Mouse (Mus musculus) ES-E14 (cell line): ENCODE data around the gene Asgr1. TPM values are rescaled to one million over a fixed set of nuclear protein-coding genes. Genes with fewer than 3 reads are reported as not detected.

Source experiments
- DNase-seq: peaks from one replicate; pipeline ENCODE4 v3.0.0-alpha.2; 2013; ENCODE audit warnings: low read depth, low spot score
- H3K27ac ChIP-seq: 2 replicates; pipeline ENCODE4 v1.5.1; 2012; ENCODE audit warnings: low read depth, mild to moderate bottlenecking, low read length, moderate library complexity, mixed read lengths; ENCODE audit not compliant: poor library complexity, insufficient read depth, severe bottlenecking
- H3K36me3 ChIP-seq: 2 replicates; pipeline ENCODE4 v1.6.1; 2012; ENCODE audit warnings: mild to moderate bottlenecking, low read length, moderate library complexity, mixed read lengths; ENCODE audit not compliant: control insufficient read depth, poor library complexity, insufficient read depth, severe bottlenecking
- H3K4me1 ChIP-seq, 2 experiments: fragments of 150-350 bp in 1 of 2; sonication (generic) in 1 of 2; 2 replicates each; pipeline ENCODE4 v1.6.1; 2012; ENCODE audit warnings: low read length in 2 of 2, mild to moderate bottlenecking in 1 of 2, mixed read lengths in 1 of 2; ENCODE audit not compliant: control insufficient read depth in 2 of 2, insufficient read depth in 2 of 2, poor library complexity in 1 of 2
- H3K4me3 ChIP-seq, 2 experiments: fragments of 150-350 bp in 1 of 2; sonication (generic) in 1 of 2; 2 replicates each; pipeline ENCODE4 v1.5.1; 2012; ENCODE audit warnings: low read length in 2 of 2, low read depth in 1 of 2, mild to moderate bottlenecking in 1 of 2, mixed read lengths in 1 of 2; ENCODE audit not compliant: insufficient read depth in 1 of 2, poor library complexity in 1 of 2, severe bottlenecking in 1 of 2
- H3K9ac ChIP-seq: 2 replicates; pipeline ENCODE4 v1.6.1; 2012; ENCODE audit warnings: low read depth, mild to moderate bottlenecking, low read length, mixed read lengths; ENCODE audit not compliant: poor library complexity, insufficient read depth, severe bottlenecking
- H3K9me3 ChIP-seq: fragments of 150-350 bp; sonication (generic); 2 replicates; pipeline ENCODE4 v1.6.1; 2012; ENCODE audit warnings: low read depth, mild to moderate bottlenecking, low read length; ENCODE audit not compliant: control insufficient read depth, insufficient read depth
- CHD2 ChIP-seq: IDR thresholded peaks from 2 replicates; pipeline ENCODE4 v1.6.1; 2014; ENCODE audit warnings: mild to moderate bottlenecking, low read depth, low read length, inconsistent platforms
- HCFC1 ChIP-seq: IDR thresholded peaks from 2 replicates; pipeline ENCODE4 v1.6.1; 2012; ENCODE audit warnings: low read length, inconsistent platforms, borderline replicate concordance; ENCODE audit not compliant: insufficient read depth
- MAFK ChIP-seq: IDR thresholded peaks from 2 replicates; pipeline ENCODE4 v1.6.1; 2014; ENCODE audit warnings: mild to moderate bottlenecking, low read depth, low read length, inconsistent platforms; ENCODE audit not compliant: insufficient read depth
- ZC3H11A ChIP-seq: IDR thresholded peaks from 2 replicates; pipeline ENCODE4 v1.6.1; 2012; ENCODE audit warnings: low read depth, mild to moderate bottlenecking, inconsistent platforms, low read length, borderline replicate concordance
- ZNF384 ChIP-seq: IDR thresholded peaks from 2 replicates; pipeline ENCODE4 v1.6.1; 2012; ENCODE audit warnings: low read depth, low read length, inconsistent platforms
- in situ Hi-C, 2 experiments: fragments of 600-800 bp; cut with MboI; formaldehyde crosslinking; loops; one replicate each; pipeline ENCODE4 v1.15.1; 2025; ENCODE audit warnings: low sequenced_read_pairs in 2 of 2, inconsistent platforms in 1 of 2; ENCODE audit not compliant: unreplicated experiment in 2 of 2
- total RNA-seq: library from RNA; depleted of rRNA; stranded (reverse); fragments of 300-350 nt; gene quantifications from 2 replicates; pipeline ENCODE4 v1.2.3, GENCODE M21; 2012

Gene Asgr1
- total RNA-seq, 1 experiment = 0.58 TPM

DNA sequence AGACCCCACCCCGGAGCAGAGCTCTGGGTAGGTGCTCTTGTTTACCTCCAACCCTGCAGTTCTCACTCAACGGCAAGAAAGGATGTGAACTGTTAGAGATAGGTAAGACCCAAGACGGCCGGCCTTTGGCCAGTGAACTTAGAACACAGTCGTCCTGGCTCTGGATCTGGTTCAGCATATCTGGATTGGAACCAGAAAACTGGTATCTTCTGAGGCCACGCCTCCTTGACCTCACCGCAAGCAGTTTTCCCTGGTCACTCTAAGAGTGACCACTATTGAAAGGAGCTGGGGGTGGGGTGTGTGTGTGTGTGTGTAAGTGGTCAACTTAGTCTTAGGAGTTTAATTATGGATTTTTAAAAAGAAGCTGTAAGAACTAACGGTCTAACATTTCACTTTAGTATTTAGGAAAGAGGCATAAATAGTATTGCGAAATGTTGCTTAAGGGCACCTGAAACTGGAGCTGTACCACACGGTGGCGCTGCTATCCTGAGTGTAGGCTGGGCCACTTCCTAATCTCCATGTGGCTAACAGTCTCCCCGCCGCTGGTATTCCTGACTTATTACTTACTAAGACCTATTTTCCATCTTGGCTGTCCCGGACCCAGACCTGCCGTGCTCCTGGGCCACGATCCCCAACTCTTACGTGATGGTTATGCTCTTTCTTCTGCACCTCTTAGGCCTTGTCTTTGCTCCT lies 20.6 kb downstream of the Asgr1 start:
- Histone ChIP-seq H3K27ac (no peak overlapping the region), H3K4me3 (no peak overlapping the region), H3K36me3 (no peaks in the 10 kb centered on the region), H3K4me1 (no peaks in the 10 kb centered on the region; a peak in 1 of 4 replicates), H3K9me3 (no peaks in the 10 kb centered on the region), H3K9ac (no peak overlapping the region; the same call in 1 of the 2 replicates)
- TF ChIP-seq ZC3H11A (peak; percentile 34; the same call in 1 of the 2 replicates), MAFK (no peak; the same call in 1 of the 2 replicates)
- in situ Hi-C loops = no loop called here
- DNase-seq = peak; percentile 55

DNA sequence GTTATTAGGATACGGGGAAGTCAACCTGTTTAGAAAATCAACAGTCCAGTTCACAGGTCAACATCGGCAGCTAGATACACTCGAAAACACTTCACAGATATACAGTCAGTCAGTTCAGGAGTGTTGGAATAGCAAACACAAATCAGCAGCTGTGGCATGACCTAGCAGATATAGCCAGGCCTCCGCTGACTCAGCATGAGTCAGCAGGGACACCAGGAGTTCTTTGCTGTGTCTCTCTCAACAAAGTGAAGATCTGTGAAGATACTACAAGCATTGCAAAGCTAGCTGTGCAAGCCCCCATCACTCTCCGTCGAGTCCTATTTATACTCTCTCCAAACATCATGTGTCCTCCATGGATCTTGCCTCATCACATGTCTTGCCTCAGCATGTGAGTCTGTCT lies 21.7 kb downstream of the Asgr1 start:
- no peak for DNase-seq
- H3K4me1 ChIP-seq = no peaks in the 10 kb centered on the region; a peak in 1 of 4 replicates
- no peaks in the 10 kb centered on the region for H3K9me3 ChIP-seq
- H3K4me3 ChIP-seq = no peak overlapping the region
- no peaks in the 10 kb centered on the region for H3K36me3 ChIP-seq
- H3K9ac ChIP-seq = no peak overlapping the region
- in situ Hi-C loops = no loop called here
- TF ChIP-seq ZNF384 = no peak
- TF ChIP-seq MAFK = peak; percentile 94
- no peak for TF ChIP-seq CHD2
- no peak for TF ChIP-seq HCFC1
- TF ChIP-seq ZC3H11A = no peak
- H3K27ac ChIP-seq = no peak overlapping the region

DNA sequence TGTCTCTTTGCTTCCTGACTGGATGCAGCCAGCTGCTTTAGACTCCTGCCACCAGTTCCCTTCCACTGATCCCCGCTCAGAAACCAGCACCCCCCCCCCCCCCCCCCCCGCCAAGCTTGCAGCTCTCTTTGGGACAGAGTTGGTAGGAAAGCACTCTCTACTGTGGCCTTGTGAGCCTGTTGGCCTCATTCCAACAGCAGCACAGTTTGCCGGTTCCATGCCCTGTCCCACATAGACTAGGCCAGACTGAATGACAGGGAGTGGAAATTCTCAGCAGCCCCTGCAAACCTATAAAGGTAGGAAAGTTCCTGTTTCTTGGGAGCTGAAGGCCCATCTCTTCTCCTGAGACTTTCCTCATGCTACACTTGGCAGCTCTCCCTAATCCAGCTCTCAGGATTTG lies 23.6 kb downstream of the Asgr1 start:
- H3K4me1 ChIP-seq = no peaks in the 10 kb centered on the region; a peak in 1 of 4 replicates
- in situ Hi-C loops = no loop called here
- no peak overlapping the region for H3K9ac ChIP-seq
- no peaks in the 10 kb centered on the region for H3K9me3 ChIP-seq
- H3K36me3 ChIP-seq = no peaks in the 10 kb centered on the region
- TF ChIP-seq ZNF384 (no peak), CHD2 (no peak), MAFK (no peak), ZC3H11A (no peak), HCFC1 (no peak)
- no peak overlapping the region for H3K27ac ChIP-seq
- H3K4me3 ChIP-seq = no peak overlapping the region
- DNase-seq = no peak

DNA sequence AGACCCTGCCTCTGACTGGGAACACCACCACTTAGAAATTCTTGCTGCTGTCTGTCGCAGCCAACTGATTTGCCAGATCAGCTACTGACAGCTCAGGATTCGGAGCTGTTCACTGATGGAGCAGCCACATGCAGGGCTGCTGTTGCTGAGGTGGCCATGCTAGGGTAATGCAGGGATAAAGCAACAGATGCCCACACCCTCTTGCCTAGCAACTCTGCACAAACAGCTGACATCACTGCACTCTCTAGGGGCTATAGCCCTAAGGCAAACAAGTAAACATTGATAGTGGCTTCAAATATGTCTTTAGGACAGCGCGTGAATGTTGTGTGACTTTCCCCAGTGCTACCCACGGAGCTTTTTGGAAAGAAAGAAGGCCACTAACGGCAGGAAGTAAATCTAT lies 25.3 kb downstream of the Asgr1 start:
- no peak for DNase-seq
- H3K9ac ChIP-seq = no peak overlapping the region
- no peaks in the 10 kb centered on the region for H3K36me3 ChIP-seq
- no peak overlapping the region for H3K27ac ChIP-seq
- in situ Hi-C loops = no loop called here
- H3K4me1 ChIP-seq = no peaks in the 10 kb centered on the region; a peak in 2 of 4 replicates
- TF ChIP-seq MAFK (no peak), ZNF384 (no peak), ZC3H11A (no peak), HCFC1 (no peak), CHD2 (no peak)
- no peak overlapping the region for H3K4me3 ChIP-seq
- H3K9me3 ChIP-seq = no peaks in the 10 kb centered on the region

DNA sequence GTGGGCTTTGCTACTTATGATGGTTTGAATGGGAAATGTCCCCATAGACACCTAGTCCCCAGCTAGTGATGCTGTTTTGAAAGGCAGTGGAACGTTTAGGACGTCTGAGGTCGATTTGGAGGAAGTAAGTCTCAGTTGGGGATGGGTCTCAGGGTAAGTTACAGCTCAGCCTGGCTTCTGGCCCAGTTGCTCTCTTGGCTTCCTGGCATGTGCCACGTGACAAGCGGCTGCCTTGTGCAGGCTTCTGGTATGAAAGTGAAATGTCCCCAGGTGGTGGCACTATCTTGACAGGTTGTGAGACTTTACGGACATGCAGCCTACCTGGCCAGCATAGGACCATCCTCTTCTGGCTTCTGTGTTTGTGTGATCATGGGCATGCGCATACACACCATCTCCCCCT lies 26.0 kb downstream of the Asgr1 start:
- peaks cover 2 to 3% of the 10 kb centered on the region in 2 experiments; a peak in 3 of 4 replicates for H3K4me1 ChIP-seq
- no peak overlapping the region for H3K27ac ChIP-seq
- no peak for TF ChIP-seq MAFK
- no peak for TF ChIP-seq ZNF384
- no peak overlapping the region for H3K4me3 ChIP-seq
- H3K9me3 ChIP-seq = no peaks in the 10 kb centered on the region
- in situ Hi-C loops = no loop called here
- H3K36me3 ChIP-seq = no peaks in the 10 kb centered on the region
- H3K9ac ChIP-seq = no peak overlapping the region
- no peak for DNase-seq
